Mouse (Mus musculus) heart, embryonic 11.5 days (tissue): ENCODE measurements around the gene Gstm1. TPM values are rescaled to one million over a fixed set of nuclear protein-coding genes. Genes with fewer than 3 reads are reported as not detected.

Experiments
- ATAC-seq: fragments of 200-750 bp; cut with Nextera tagmentation; replicated peaks from 2 replicates; pipeline ENCODE4 v1.8.0; 2017; ENCODE audit warnings: moderate library complexity; ENCODE audit not compliant: insufficient number of reproducible peaks, low FRiP score, low TSS enrichment
- H3K27ac ChIP-seq: fragments of 300-500 bp; sonication (generic); 2 replicates; pipeline ENCODE4 v1.5.1; 2014; ENCODE audit warnings: mild to moderate bottlenecking, low read depth, low read length
- H3K27me3 ChIP-seq: fragments of 300-500 bp; sonication (generic); 2 replicates; pipeline ENCODE4 v1.6.1; 2014; ENCODE audit warnings: mild to moderate bottlenecking, low read length, mixed read lengths; ENCODE audit not compliant: control insufficient read depth, insufficient read depth
- H3K36me3 ChIP-seq: fragments of 300-500 bp; sonication (generic); 2 replicates; pipeline ENCODE4 v1.6.1; 2014; ENCODE audit warnings: mild to moderate bottlenecking, low read length, moderate library complexity, mixed read lengths; ENCODE audit not compliant: control insufficient read depth, insufficient read depth
- H3K4me1 ChIP-seq: fragments of 300-500 bp; sonication (generic); 2 replicates; pipeline ENCODE4 v1.6.1; 2014; ENCODE audit warnings: low read length; ENCODE audit not compliant: control insufficient read depth, insufficient read depth
- H3K4me2 ChIP-seq: fragments of 300-500 bp; sonication (generic); 2 replicates; pipeline ENCODE4 v1.6.1; 2014; ENCODE audit warnings: mild to moderate bottlenecking, moderate library complexity
- H3K4me3 ChIP-seq: fragments of 300-500 bp; sonication (generic); 2 replicates; pipeline ENCODE4 v1.5.1; 2014; ENCODE audit warnings: low read depth, low read length
- H3K9ac ChIP-seq: fragments of 300-500 bp; sonication (generic); 2 replicates; pipeline ENCODE4 v1.6.1; 2014; ENCODE audit warnings: mild to moderate bottlenecking, low read depth, low read length, moderate library complexity
- H3K9me3 ChIP-seq: fragments of 300-500 bp; sonication (generic); replicated peaks from 2 replicates; pipeline ENCODE4 v1.6.1; 2016; ENCODE audit warnings: low read length; ENCODE audit not compliant: control insufficient read depth
- WGBS: fragments of 180-500 bp; shearing (Covaris S2); extraction: QIAGEN DNeasy Blood & Tissue Kit; methylation state at CpG from one replicate; pipeline ENCODE4 v1.1.7; 2014; ENCODE audit not compliant: insufficient replicate concordance; 5-methylcytosine and 5-hydroxymethylcytosine counted together
- polyA plus RNA-seq: library from polyadenylated mRNA; unstranded; fragments of >200 nt; fragmentation: Nextera tagmentation; extraction: Ambion mirVana; gene quantifications from 2 replicates; pipeline ENCODE4 v1.2.1, GENCODE M21; 2014

Gene Gstm1
- polyA plus RNA-seq, 1 experiment from 2014 or later = 35.5 TPM

- Histone ChIP-seq H3K27ac (no peak overlapping the region), H3K4me2 (no peak overlapping the region), H3K4me1 (peaks cover 4% of the 10 kb centered on the region; the same call in 1 of the 2 replicates), H3K9me3 (no peaks in the 10 kb centered on the region), H3K4me3 (no peak overlapping the region), H3K27me3 (peaks cover 2% of the 10 kb centered on the region; the same call in 1 of the 2 replicates), H3K36me3 (no peaks in the 10 kb centered on the region), H3K9ac (no peak overlapping the region)
- 88% methylated on average over 5 of the region's 5 CpGs for WGBS
- no peak for ATAC-seq
These were observed 51.1 kb downstream of the Gstm1 start for GRCm38 (mm10) chr3:107966631-107967030.

- H3K9me3 ChIP-seq = no peaks in the 10 kb centered on the region
- 38% methylated on average over 1 of the region's 1 CpGs for WGBS
- no peak for ATAC-seq
These were observed 52.2 kb downstream of the Gstm1 start for GRCm38 (mm10) chr3:107965592-107965991.

GRCm38 (mm10) chr3:107964656-107965308 is 53.0 kb downstream of the Gstm1 start:
- Histone ChIP-seq H3K27ac (no peak overlapping the region), H3K9me3 (no peaks in the 10 kb centered on the region), H3K4me3 (no peak overlapping the region), H3K4me1 (peaks cover 4% of the 10 kb centered on the region; the same call in 1 of the 2 replicates), H3K9ac (no peak overlapping the region; the same call in 1 of the 2 replicates), H3K36me3 (no peaks in the 10 kb centered on the region), H3K4me2 (no peak overlapping the region), H3K27me3 (peaks cover 2% of the 10 kb centered on the region; the same call in 1 of the 2 replicates)
- no peak for ATAC-seq
- 57% methylated on average over 5 of the region's 5 CpGs for WGBS

More at GRCm38 (mm10) chr3:107965592-107965991, 52.2 kb downstream of the Gstm1 start:
- H3K4me3 ChIP-seq = no peak overlapping the region
- peaks cover 2% of the 10 kb centered on the region; the same call in 1 of the 2 replicates for H3K27me3 ChIP-seq
- no peak overlapping the region for H3K4me2 ChIP-seq
- no peak overlapping the region for H3K27ac ChIP-seq
- H3K36me3 ChIP-seq = no peaks in the 10 kb centered on the region
- peaks cover 4% of the 10 kb centered on the region; the same call in 1 of the 2 replicates for H3K4me1 ChIP-seq
- H3K9ac ChIP-seq = no peak overlapping the region

GRCm38 (mm10) chr3:107964026-107964425 is 53.7 kb downstream of the Gstm1 start:
- Histone ChIP-seq H3K4me1 (peaks cover 4% of the 10 kb centered on the region; the same call in 1 of the 2 replicates), H3K9me3 (no peaks in the 10 kb centered on the region), H3K4me3 (no peak overlapping the region), H3K27ac (no peak overlapping the region), H3K36me3 (no peaks in the 10 kb centered on the region), H3K9ac (no peak overlapping the region), H3K4me2 (no peak overlapping the region), H3K27me3 (peaks cover 2% of the 10 kb centered on the region; the same call in 1 of the 2 replicates)
- no peak; the same call in 1 of the 2 replicates for ATAC-seq
- WGBS = 65% methylated on average over 4 of the region's 4 CpGs

Other genes starting within 250 kb of the Gstm1 start
- not detected in 2 replicates for gene Eps8l3, start 140.7 kb downstream of the Gstm1 start, polyA plus RNA-seq
- 131 TPM in 2 replicates for gene Gstm5, start 122.2 kb downstream of the Gstm1 start, polyA plus RNA-seq
- gene Gstm7, start 86.2 kb downstream of the Gstm1 start, polyA plus RNA-seq = 17.2 and 20.3 TPM in 2 replicates
- gene Gstm6, start 74.2 kb downstream of the Gstm1 start, polyA plus RNA-seq = 11.7 TPM in 2 replicates
- 0.13 TPM in 1 of 2 replicates, not detected in the other for gene Gstm3, start 48.7 kb downstream of the Gstm1 start, polyA plus RNA-seq
- gene Gstm2, start 31.5 kb downstream of the Gstm1 start, polyA plus RNA-seq = 52.0 and 57.5 TPM in 2 replicates
- 14.7 and 17.7 TPM in 2 replicates for gene Gstm4, start 26.9 kb upstream of the Gstm1 start, polyA plus RNA-seq
- gene Ampd2, start 68.7 kb upstream of the Gstm1 start, polyA plus RNA-seq = 30.6 and 32.1 TPM in 2 replicates
- gene Gnat2, start 74.8 kb upstream of the Gstm1 start, polyA plus RNA-seq = 1.1 and 1.3 TPM in 2 replicates
- gene Gnai3, start 128.2 kb upstream of the Gstm1 start, polyA plus RNA-seq = 91.3 and 102 TPM in 2 replicates
- 0.13 and 0.16 TPM in 2 replicates for gene Gpr61, start 136.9 kb upstream of the Gstm1 start, polyA plus RNA-seq
- 1.3 and 1.9 TPM in 2 replicates for gene Amigo1, start 168.4 kb upstream of the Gstm1 start, polyA plus RNA-seq
- gene Cyb561d1, start 183.2 kb upstream of the Gstm1 start, polyA plus RNA-seq = 1.7 and 2.0 TPM in 2 replicates
- gene Atxn7l2, start 193.0 kb upstream of the Gstm1 start, polyA plus RNA-seq = 7.1 and 8.4 TPM in 2 replicates
- gene Sypl2, start 208.7 kb upstream of the Gstm1 start, polyA plus RNA-seq = 1.0 and 1.1 TPM in 2 replicates
- 242 TPM in 2 replicates for gene Psma5, start 239.0 kb upstream of the Gstm1 start, polyA plus RNA-seq